19 mouse cellular contexts compared by ENCODE assay signal in the genomic region with DNA sequence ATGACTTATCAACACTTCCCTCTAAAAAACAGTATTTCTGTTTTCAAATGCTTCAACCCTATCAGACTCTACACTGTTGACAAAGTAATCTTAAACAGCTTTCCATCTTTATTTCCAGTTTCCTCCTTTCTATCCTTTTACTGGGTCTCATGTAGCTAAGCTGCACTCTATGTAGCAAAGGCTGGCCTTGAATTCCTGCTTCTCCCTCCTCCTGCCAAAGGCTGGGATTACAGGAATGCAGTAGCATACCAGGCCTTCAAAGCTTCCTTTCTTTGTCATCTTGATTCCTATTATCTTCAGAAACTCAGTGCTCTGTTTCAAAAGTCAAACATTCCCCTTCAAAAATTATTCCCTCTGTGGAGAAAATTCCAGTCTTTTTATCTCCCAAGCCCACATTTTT. TPM values are rescaled to one million over a fixed set of nuclear protein-coding genes. Genes with fewer than 3 reads are reported as not detected.
DNase-seq lines count a peak whose midpoint lies in the region; ATAC-seq and TF ChIP-seq lines count a peak whose summit lies in the region.
"Had no signal": no experiment of that assay in that cellular context is flagged by ENCODE, and none has a peak within 500 bp of the region (broad histone marks: within the 10 kb centered on the region; RNA-seq: fewer than 3 reads in every experiment).

No protein-coding gene starts in this region.

- ATAC-seq in embryonic facial prominence, embryonic 14.5 days (ENCODE audit: low read depth) = no peak
- no peak for ATAC-seq in lung, embryonic 14.5 days (ENCODE audit: insufficient read depth)
- ATAC-seq: forebrain, embryonic 15.5 days; intestine, embryonic 15.5 days; Patski had no signal

- no peak overlapping the region for H3K9ac ChIP-seq in embryonic facial prominence, embryonic 14.5 days (ENCODE audit: low read depth, low read length)
- H3K9ac ChIP-seq in lung, embryonic 14.5 days = no peak overlapping the region
- H3K9ac ChIP-seq: forebrain, embryonic 15.5 days; heart, embryonic 15.5 days; hindbrain, embryonic 14.5 days; intestine, embryonic 15.5 days had no signal

- no peak overlapping the region for H3K27ac ChIP-seq in embryonic facial prominence, embryonic 14.5 days (replicated peaks; ENCODE audit: low read depth, low read length)
- H3K27ac ChIP-seq in embryonic facial prominence, embryonic 10.5 days (replicated peaks) = no peak overlapping the region
- no peak overlapping the region for H3K27ac ChIP-seq in lung, embryonic 14.5 days (ENCODE audit: low read depth)
- H3K27ac ChIP-seq: forebrain, embryonic 15.5 days; heart, embryonic 10.5 days; heart, embryonic 15.5 days; hindbrain, embryonic 14.5 days; intestine, embryonic 15.5 days had no signal

- DNase-seq in adrenal gland, adult 2 months = peak; percentile 14
- DNase-seq in adrenal gland, postnatal 4 days (ENCODE audit: low spot score in 2 of 2) = no peak
- peak; percentile 4 for DNase-seq in embryonic facial prominence, embryonic 14.5 days (ENCODE audit: low spot score)
- no peak for DNase-seq in embryonic facial prominence, embryonic 10.5 days (ENCODE audit: low spot score)
- peak; percentile 9 for DNase-seq in lung, embryonic 14.5 days
- DNase-seq in lung, postnatal 10 days = no peak
- no peak for DNase-seq in urinary bladder, adult 2 months (ENCODE audit: low spot score)
- DNase-seq: cerebellum, adult 11-12 months; cerebellum, adult 9-10 months; cerebellum, postnatal 25 days; gastrocnemius, postnatal 36 days; heart, adult 18-20 months; heart, postnatal 14 days had no signal

- H3K4me1 ChIP-seq in embryonic facial prominence, embryonic 14.5 days (ENCODE audit: control insufficient read depth, insufficient read depth, low read length) = no peaks in the 10 kb centered on the region
- H3K4me1 ChIP-seq in embryonic facial prominence, embryonic 10.5 days = peaks cover 7% of the 10 kb centered on the region; the same call in 1 of the 2 replicates
- H3K4me1 ChIP-seq in lung, embryonic 14.5 days (ENCODE audit: insufficient read depth) = no peaks in the 10 kb centered on the region
- H3K4me1 ChIP-seq: forebrain, embryonic 15.5 days; intestine, embryonic 15.5 days had no signal

- no peak overlapping the region for H3K4me2 ChIP-seq in embryonic facial prominence, embryonic 14.5 days (ENCODE audit: low read depth, low read length)
- H3K4me2 ChIP-seq in lung, embryonic 14.5 days = no peak overlapping the region
- H3K4me2 ChIP-seq: forebrain, embryonic 15.5 days; heart, embryonic 15.5 days; hindbrain, embryonic 14.5 days; intestine, embryonic 15.5 days had no signal

- TF ChIP-seq CTCF in lung, embryonic 14.5 days (IDR thresholded peaks at IDR 0.05; ENCODE audit: low read depth) = no peak

- no peaks in the 10 kb centered on the region for H3K9me3 ChIP-seq in embryonic facial prominence, embryonic 14.5 days (ENCODE audit: control insufficient read depth, low read length)
- no peaks in the 10 kb centered on the region for H3K9me3 ChIP-seq in embryonic facial prominence, embryonic 10.5 days
- no peaks in the 10 kb centered on the region for H3K9me3 ChIP-seq in lung, embryonic 14.5 days (ENCODE audit: low read depth, low read length)
- H3K9me3 ChIP-seq: forebrain, embryonic 15.5 days; heart, embryonic 10.5 days; heart, embryonic 15.5 days; intestine, embryonic 15.5 days had no signal

- H3K36me3 ChIP-seq in embryonic facial prominence, embryonic 14.5 days (ENCODE audit: control insufficient read depth, insufficient read depth, low read length) = no peaks in the 10 kb centered on the region
- H3K36me3 ChIP-seq in embryonic facial prominence, embryonic 10.5 days (replicated peaks) = no peaks in the 10 kb centered on the region
- no peaks in the 10 kb centered on the region for H3K36me3 ChIP-seq in lung, embryonic 14.5 days (ENCODE audit: insufficient read depth)
- H3K36me3 ChIP-seq: forebrain, embryonic 15.5 days; heart, embryonic 10.5 days; heart, embryonic 15.5 days; intestine, embryonic 15.5 days had no signal

- H3K27me3 ChIP-seq in embryonic facial prominence, embryonic 14.5 days (replicated peaks; ENCODE audit: control insufficient read depth, insufficient read depth, low read length) = no peaks in the 10 kb centered on the region
- H3K27me3 ChIP-seq in embryonic facial prominence, embryonic 10.5 days (replicated peaks; ENCODE audit: low read depth, poor library complexity, severe bottlenecking) = no peaks in the 10 kb centered on the region
- no peaks in the 10 kb centered on the region for H3K27me3 ChIP-seq in lung, embryonic 14.5 days (ENCODE audit: insufficient read depth, low read length)
- H3K27me3 ChIP-seq: forebrain, embryonic 15.5 days; heart, embryonic 15.5 days; intestine, embryonic 15.5 days; Patski had no signal

- H3K4me3 ChIP-seq in embryonic facial prominence, embryonic 14.5 days (ENCODE audit: low read depth, low read length) = no peak overlapping the region
- no peak overlapping the region for H3K4me3 ChIP-seq in embryonic facial prominence, embryonic 10.5 days
- H3K4me3 ChIP-seq in lung, embryonic 14.5 days (ENCODE audit: low read depth, low read length) = no peak overlapping the region
- H3K4me3 ChIP-seq: forebrain, embryonic 15.5 days; heart, embryonic 10.5 days; heart, embryonic 15.5 days; intestine, embryonic 15.5 days had no signal

RNA-seq across cellular contexts. Expression of gene Suco, which starts 8.1 kb away (rescaled TPM):
- total RNA-seq in adrenal gland, adult 2 months (2021) = 10 to 100 TPM; 38.8 to 48.0 TPM
- polyA plus RNA-seq in adrenal gland, adult 2 months (2012; rRNA removed) = 1.5 and 1.9 TPM in 2 replicates
- 10 to 100 TPM; 45.6 to 50.3 TPM for total RNA-seq in adrenal gland, postnatal 4 days (2021)
- 27.6 and 28.7 TPM in 2 replicates for polyA plus RNA-seq in embryonic facial prominence, embryonic 14.5 days (2014; fragmentation: Nextera tagmentation; extraction: Ambion mirVana)
- 26.6 and 32.5 TPM in 2 replicates for polyA plus RNA-seq in embryonic facial prominence, embryonic 10.5 days (2016; fragmentation: Nextera tagmentation; extraction: Ambion mirVana)
- polyA plus RNA-seq in lung, embryonic 14.5 days (2014; fragmentation: Nextera tagmentation; extraction: Ambion mirVana) = 20.1 and 27.9 TPM in 2 replicates
- polyA plus RNA-seq in urinary bladder, adult 2 months (2012; rRNA removed) = 24.1 and 27.6 TPM in 2 replicates

Comparison
In these comparisons a context has a peak if more than half of its experiments do, and no peak if none do; other contexts are left out.
1. DNase-seq: peak in adrenal gland, adult 2 months (single experiment), embryonic facial prominence, embryonic 14.5 days (single experiment) and lung, embryonic 14.5 days (single experiment); none in adrenal gland, postnatal 4 days (0 of 2), embryonic facial prominence, embryonic 10.5 days (single experiment), lung, postnatal 10 days (single experiment) and urinary bladder, adult 2 months (single experiment).